Mouse (Mus musculus): ENCODE measurements at regions not wholly inside any gene's neighbourhood (a gene's known extent, or its start where the extent isn't known, plus 50 kb on each side); places are given as distances from the start of the nearest gene placed in this dataset.
A peak's percentile ranks its signal among the peaks of the same experiment; 100 is the strongest.

DNA sequence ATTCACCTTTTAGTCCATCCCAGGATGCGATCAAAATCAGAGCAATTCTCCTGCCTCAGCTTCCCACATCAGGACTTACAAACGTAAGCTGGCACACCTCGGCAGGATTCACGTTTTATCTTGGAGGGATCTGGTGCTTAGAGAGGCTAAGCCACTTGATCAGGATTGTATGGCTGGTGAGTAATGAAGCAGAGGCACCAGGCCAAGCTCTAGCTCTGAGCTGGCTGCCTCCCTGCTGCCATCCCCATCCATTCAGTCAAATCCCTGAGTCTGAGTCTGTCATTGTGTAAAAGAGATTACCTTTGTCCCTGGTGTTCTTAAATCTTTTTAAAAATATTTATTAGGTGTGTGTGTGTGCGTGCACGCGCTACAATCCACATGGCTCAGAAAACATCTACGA is 252.6 kb upstream of the B3gat1 start:
- WGBS: 81% methylated on average over 8 of the region's 8 CpGs
- H3K9me3 ChIP-seq (replicated peaks; ENCODE audit: control insufficient read depth, low read length): no peaks in the 10 kb centered on the region
- no peaks in the 10 kb centered on the region for H3K27me3 ChIP-seq (ENCODE audit: control insufficient read depth, insufficient read depth, low read length)
- H3K4me3 ChIP-seq (ENCODE audit: low read length): no peak overlapping the region
- H3K4me2 ChIP-seq (ENCODE audit: low read depth, low read length): no peak overlapping the region
- no peak for ATAC-seq (replicated peaks; ENCODE audit: extremely low read depth, insufficient read depth, low FRiP score)
- H3K9ac ChIP-seq (ENCODE audit: low read length): no peak overlapping the region
- H3K4me1 ChIP-seq (ENCODE audit: control insufficient read depth, insufficient read depth, low read length): no peaks in the 10 kb centered on the region
- H3K27ac ChIP-seq (ENCODE audit: low read length): no peak overlapping the region
- H3K36me3 ChIP-seq (ENCODE audit: control insufficient read depth, insufficient read depth): no peaks in the 10 kb centered on the region

DNA sequence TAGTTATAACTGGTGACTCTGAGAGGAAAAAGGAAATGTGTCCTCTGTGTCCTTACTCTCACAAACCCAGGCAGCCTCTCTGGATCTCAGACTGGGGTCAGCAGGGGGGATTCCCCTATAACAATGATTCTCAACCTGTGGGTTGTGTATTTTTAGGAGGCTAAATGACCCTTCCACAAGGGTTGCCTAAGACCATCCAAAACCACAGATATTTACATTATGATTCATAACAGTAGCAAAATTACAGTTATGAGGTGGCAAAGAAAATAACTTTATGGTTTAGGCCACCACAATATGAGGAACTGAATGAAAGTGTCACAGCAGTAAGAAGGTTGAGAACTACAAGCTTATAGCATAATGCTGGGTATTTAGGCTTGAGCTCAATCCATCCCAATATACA is 251.6 kb upstream of the B3gat1 start:
- Histone ChIP-seq H3K27ac (ENCODE audit: low read length) (no peak overlapping the region), H3K36me3 (ENCODE audit: control insufficient read depth, insufficient read depth) (no peaks in the 10 kb centered on the region), H3K27me3 (ENCODE audit: control insufficient read depth, insufficient read depth, low read length) (no peaks in the 10 kb centered on the region), H3K4me3 (ENCODE audit: low read length) (no peak overlapping the region), H3K9me3 (replicated peaks; ENCODE audit: control insufficient read depth, low read length) (no peaks in the 10 kb centered on the region), H3K9ac (ENCODE audit: low read length) (no peak overlapping the region), H3K4me2 (ENCODE audit: low read depth, low read length) (no peak overlapping the region), H3K4me1 (ENCODE audit: control insufficient read depth, insufficient read depth, low read length) (no peaks in the 10 kb centered on the region)
- ATAC-seq (replicated peaks; ENCODE audit: extremely low read depth, insufficient read depth, low FRiP score): no peak

DNA sequence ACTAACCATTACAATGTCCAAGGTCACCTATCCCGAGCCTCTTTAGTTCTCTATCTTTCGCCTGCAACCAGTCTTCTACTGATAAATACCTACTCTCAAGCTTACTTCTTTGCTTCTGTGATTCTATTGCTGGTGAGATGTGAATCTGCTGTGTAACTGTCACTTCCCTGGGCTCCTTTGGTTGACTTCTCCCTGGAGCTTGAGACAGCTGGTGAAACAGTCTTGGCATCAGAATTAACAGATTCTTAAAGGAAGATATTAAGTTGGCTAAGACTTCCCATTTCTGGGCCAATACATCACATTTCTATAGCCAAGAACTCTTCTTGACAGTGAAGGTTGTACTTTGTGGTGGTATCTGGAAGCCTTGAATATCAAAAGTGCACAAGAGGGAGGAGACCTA is 239.8 kb upstream of the B3gat1 start:
- no peaks in the 10 kb centered on the region for H3K36me3 ChIP-seq (ENCODE audit: control insufficient read depth, insufficient read depth)
- ATAC-seq (replicated peaks; ENCODE audit: extremely low read depth, insufficient read depth, low FRiP score): no peak
- no peak overlapping the region for H3K4me2 ChIP-seq (ENCODE audit: low read depth, low read length)
- 55% methylated on average over 2 of the region's 2 CpGs for whole genome bisulfite sequencing
- no peaks in the 10 kb centered on the region for H3K27me3 ChIP-seq (ENCODE audit: control insufficient read depth, insufficient read depth, low read length)
- H3K4me3 ChIP-seq (ENCODE audit: low read length): no peak overlapping the region
- H3K9me3 ChIP-seq (replicated peaks; ENCODE audit: control insufficient read depth, low read length): no peaks in the 10 kb centered on the region
- H3K9ac ChIP-seq (ENCODE audit: low read length): no peak overlapping the region
- H3K27ac ChIP-seq (ENCODE audit: low read length): no peak overlapping the region
- H3K4me1 ChIP-seq (ENCODE audit: control insufficient read depth, insufficient read depth, low read length): no peaks in the 10 kb centered on the region

DNA sequence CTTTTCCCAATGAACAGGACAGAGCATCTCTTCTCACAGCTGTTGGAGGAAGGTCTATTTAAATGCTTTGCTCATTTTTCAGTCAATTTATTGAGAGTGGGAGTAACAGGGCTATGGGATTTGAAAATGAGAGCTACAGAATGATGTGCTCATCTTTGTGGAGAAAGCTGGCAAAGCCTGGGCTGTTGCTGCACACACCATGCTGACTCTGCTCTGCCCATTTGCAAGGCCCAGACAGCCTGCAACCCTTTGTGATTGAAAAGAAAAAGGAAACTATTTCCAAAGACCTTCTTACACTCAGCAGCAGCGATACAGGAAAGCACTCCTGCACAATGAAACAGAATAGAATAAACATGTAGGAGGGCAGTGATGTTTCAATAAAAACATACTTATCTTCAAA is 231.5 kb upstream of the B3gat1 start:
- no peak overlapping the region for H3K9ac ChIP-seq (ENCODE audit: low read length)
- WGBS: 57% methylated on average over 1 of the region's 1 CpGs
- no peak for ATAC-seq (replicated peaks; ENCODE audit: extremely low read depth, insufficient read depth, low FRiP score)

DNA sequence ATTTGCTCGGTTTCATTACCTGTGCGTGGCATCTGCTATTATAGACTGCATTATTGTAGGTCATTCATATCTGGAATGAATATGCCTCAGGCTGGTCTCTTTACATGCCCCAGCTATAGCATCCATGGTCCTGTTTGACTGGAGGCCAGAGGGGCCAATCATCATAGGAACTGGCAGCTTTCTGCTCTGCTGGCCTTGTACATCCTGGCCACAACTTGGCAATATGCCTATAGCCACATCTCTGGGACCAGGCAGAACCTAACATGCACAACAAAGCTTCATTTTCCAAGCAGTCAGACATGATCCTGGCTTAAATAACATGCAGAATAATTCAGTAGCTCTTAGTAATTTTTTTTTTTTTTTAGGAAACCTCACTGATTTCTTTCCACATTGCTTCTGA is 227.6 kb upstream of the B3gat1 start:
- Histone ChIP-seq H3K4me2 (ENCODE audit: low read depth, low read length) (no peak overlapping the region), H3K36me3 (ENCODE audit: control insufficient read depth, insufficient read depth) (no peaks in the 10 kb centered on the region), H3K27me3 (ENCODE audit: control insufficient read depth, insufficient read depth, low read length) (no peaks in the 10 kb centered on the region), H3K9ac (ENCODE audit: low read length) (no peak overlapping the region), H3K4me1 (ENCODE audit: control insufficient read depth, insufficient read depth, low read length) (no peaks in the 10 kb centered on the region), H3K4me3 (ENCODE audit: low read length) (no peak overlapping the region), H3K27ac (ENCODE audit: low read length) (no peak overlapping the region), H3K9me3 (replicated peaks; ENCODE audit: control insufficient read depth, low read length) (no peaks in the 10 kb centered on the region)
- WGBS: 79% methylated on average over 2 of the region's 2 CpGs
- ATAC-seq (replicated peaks; ENCODE audit: extremely low read depth, insufficient read depth, low FRiP score): no peak

More for the DNA sequence above, 231.5 kb upstream of the B3gat1 start:
- no peaks in the 10 kb centered on the region for H3K9me3 ChIP-seq (replicated peaks; ENCODE audit: control insufficient read depth, low read length)
- no peaks in the 10 kb centered on the region for H3K4me1 ChIP-seq (ENCODE audit: control insufficient read depth, insufficient read depth, low read length)
- H3K27ac ChIP-seq (ENCODE audit: low read length): no peak overlapping the region
- H3K27me3 ChIP-seq (ENCODE audit: control insufficient read depth, insufficient read depth, low read length): no peaks in the 10 kb centered on the region
- no peaks in the 10 kb centered on the region for H3K36me3 ChIP-seq (ENCODE audit: control insufficient read depth, insufficient read depth)
- no peak overlapping the region for H3K4me2 ChIP-seq (ENCODE audit: low read depth, low read length)
- H3K4me3 ChIP-seq (ENCODE audit: low read length): no peak overlapping the region

DNA sequence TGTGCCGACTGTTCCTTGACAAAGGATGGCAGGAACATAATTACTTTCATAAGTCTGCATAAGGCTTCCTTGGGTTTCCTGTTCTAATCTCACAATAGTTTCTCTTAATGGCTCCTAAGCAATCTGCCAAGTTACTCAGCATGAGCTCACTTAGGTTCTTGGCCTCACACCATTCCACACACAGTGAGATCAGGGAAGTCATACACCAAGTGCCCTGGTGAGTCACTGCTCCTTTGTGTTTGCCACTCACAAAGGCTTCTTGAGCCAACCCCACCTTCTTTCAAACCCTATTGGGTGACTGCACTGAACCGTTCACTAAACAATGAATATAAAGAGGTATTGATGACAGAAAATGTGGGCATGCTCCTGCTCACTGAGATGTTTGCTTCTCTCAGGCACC is 214.9 kb upstream of the B3gat1 start:
- Histone ChIP-seq H3K4me3 (ENCODE audit: low read length) (no peak overlapping the region), H3K27me3 (ENCODE audit: control insufficient read depth, insufficient read depth, low read length) (no peaks in the 10 kb centered on the region), H3K4me2 (ENCODE audit: low read depth, low read length) (no peak overlapping the region), H3K4me1 (ENCODE audit: control insufficient read depth, insufficient read depth, low read length) (peaks cover 8% of the 10 kb centered on the region), H3K27ac (ENCODE audit: low read length) (no peak overlapping the region), H3K36me3 (ENCODE audit: control insufficient read depth, insufficient read depth) (no peaks in the 10 kb centered on the region), H3K9me3 (replicated peaks; ENCODE audit: control insufficient read depth, low read length) (no peaks in the 10 kb centered on the region), H3K9ac (ENCODE audit: low read length) (no peak overlapping the region)
- ATAC-seq (replicated peaks; ENCODE audit: extremely low read depth, insufficient read depth, low FRiP score): no peak
- 59% methylated on average over 2 of the region's 2 CpGs for WGBS

DNA sequence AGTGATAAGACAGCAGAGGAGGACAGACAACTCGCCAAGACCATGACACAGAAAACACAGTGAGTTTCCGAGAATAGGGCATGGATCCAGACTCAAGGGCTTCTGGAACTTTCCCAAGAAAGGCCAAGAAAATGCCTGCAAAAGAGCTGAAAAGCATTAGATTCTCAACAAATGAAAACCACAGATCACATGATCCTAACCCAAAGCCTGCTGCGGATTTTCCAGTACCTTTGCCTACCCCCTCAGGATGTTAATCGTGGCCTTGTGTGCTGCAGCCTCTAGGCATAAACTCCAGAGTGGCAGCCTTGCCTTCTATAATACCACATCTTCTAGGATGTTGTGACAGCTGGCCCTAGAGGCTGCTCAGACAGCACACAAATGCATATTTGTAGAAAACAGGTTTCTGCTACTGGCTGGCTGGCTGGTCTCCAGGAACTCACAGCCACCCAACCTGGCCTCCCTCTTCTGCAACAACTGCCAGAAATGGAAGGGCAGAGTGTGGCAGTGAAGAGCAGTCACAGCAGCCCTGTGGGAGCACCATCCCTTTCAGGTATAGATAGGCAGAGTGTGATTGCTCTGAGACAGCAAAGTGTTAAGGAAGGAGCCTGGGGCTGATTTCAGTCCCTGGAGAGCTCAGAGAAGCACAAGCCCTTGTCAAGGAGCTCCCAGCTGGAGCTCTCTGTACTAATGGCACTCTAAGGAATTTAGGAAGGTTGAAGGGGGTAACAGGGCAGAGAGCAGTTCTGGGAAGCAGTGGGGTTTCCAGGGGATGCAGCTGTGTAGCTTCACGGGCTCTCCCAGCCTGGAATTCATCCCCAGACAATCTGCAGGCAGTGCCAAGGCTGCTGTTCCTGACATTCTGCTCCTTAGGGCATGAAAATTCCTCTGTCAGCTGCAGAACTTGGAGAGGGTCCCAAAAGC is 213.7 kb upstream of the B3gat1 start:
- Histone ChIP-seq H3K9me3 (replicated peaks; ENCODE audit: control insufficient read depth, low read length) (no peaks in the 10 kb centered on the region), H3K4me3 (ENCODE audit: low read length) (no peak overlapping the region), H3K27me3 (ENCODE audit: control insufficient read depth, insufficient read depth, low read length) (no peaks in the 10 kb centered on the region), H3K4me1 (ENCODE audit: control insufficient read depth, insufficient read depth, low read length) (peaks cover 8% of the 10 kb centered on the region), H3K27ac (ENCODE audit: low read length) (0 out of 2 replicates have a peak overlapping the region, but pooled peaks have one; percentile 16), H3K36me3 (ENCODE audit: control insufficient read depth, insufficient read depth) (no peaks in the 10 kb centered on the region), H3K9ac (ENCODE audit: low read length) (no peak overlapping the region), H3K4me2 (ENCODE audit: low read depth, low read length) (no peak overlapping the region)
- ATAC-seq (replicated peaks; ENCODE audit: extremely low read depth, insufficient read depth, low FRiP score): peak; percentile 49; the same call in 1 of the 2 replicates
- 37% methylated on average over 5 of the region's 5 CpGs for WGBS

DNA sequence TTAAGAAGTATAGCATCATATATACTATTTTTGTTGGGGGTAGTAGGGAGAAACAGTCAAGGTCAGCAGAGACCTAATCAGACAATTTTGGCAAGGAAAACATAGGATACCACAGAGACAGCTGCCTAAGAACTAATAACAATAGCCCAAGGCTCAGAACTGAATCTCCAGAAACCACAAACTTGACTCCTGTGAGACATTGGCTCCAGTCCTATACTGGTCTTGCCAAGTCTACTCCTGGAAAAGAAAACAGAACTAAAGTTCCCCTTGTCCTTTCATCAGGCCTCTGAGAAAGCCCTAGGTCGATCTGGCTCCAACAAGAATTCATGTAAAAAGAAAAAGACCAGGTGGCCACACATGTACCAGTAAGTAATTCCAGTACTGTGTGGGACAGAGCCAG is 209.4 kb upstream of the B3gat1 start:
- no peak; the same call in 1 of the 2 replicates for ATAC-seq (replicated peaks; ENCODE audit: extremely low read depth, insufficient read depth, low FRiP score)
- WGBS: 44% methylated on average over 1 of the region's 1 CpGs

DNA sequence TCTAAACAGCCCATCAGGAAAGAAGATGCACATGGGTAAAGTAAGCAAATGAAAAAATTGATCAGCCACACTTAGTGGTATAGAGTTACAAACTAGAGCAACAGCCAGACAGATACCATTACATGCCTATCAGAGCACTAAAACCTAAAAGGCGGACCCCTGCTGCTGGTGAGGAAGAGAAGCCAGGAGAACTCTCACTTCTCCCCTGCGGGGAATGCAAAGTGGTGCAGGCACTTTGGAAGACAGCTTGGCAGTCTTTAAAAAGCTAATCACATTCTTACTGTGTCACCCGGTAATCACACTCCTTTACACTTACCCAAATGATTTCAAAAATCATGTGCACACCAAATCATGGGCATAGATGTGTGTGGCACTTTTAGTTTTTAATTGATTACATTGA is 204.8 kb upstream of the B3gat1 start:
- Histone ChIP-seq H3K9ac (ENCODE audit: low read length) (no peak overlapping the region), H3K36me3 (ENCODE audit: control insufficient read depth, insufficient read depth) (no peaks in the 10 kb centered on the region), H3K4me2 (ENCODE audit: low read depth, low read length) (no peak overlapping the region), H3K4me3 (ENCODE audit: low read length) (no peak overlapping the region), H3K27ac (ENCODE audit: low read length) (no peak overlapping the region), H3K4me1 (ENCODE audit: control insufficient read depth, insufficient read depth, low read length) (no peaks in the 10 kb centered on the region), H3K9me3 (replicated peaks; ENCODE audit: control insufficient read depth, low read length) (no peaks in the 10 kb centered on the region), H3K27me3 (ENCODE audit: control insufficient read depth, insufficient read depth, low read length) (no peaks in the 10 kb centered on the region)
- 15% methylated on average over 3 of the region's 3 CpGs for WGBS
- no peak for ATAC-seq (replicated peaks; ENCODE audit: extremely low read depth, insufficient read depth, low FRiP score)

More for the DNA sequence above, 209.4 kb upstream of the B3gat1 start:
- Histone ChIP-seq H3K9ac (ENCODE audit: low read length) (no peak overlapping the region), H3K4me1 (ENCODE audit: control insufficient read depth, insufficient read depth, low read length) (peaks cover 8% of the 10 kb centered on the region), H3K4me2 (ENCODE audit: low read depth, low read length) (no peak overlapping the region), H3K27me3 (ENCODE audit: control insufficient read depth, insufficient read depth, low read length) (no peaks in the 10 kb centered on the region), H3K9me3 (replicated peaks; ENCODE audit: control insufficient read depth, low read length) (no peaks in the 10 kb centered on the region), H3K36me3 (ENCODE audit: control insufficient read depth, insufficient read depth) (no peaks in the 10 kb centered on the region), H3K4me3 (ENCODE audit: low read length) (no peak overlapping the region), H3K27ac (ENCODE audit: low read length) (no peak overlapping the region)

Data from heart, embryonic 16.5 days (tissue).